Mouse (Mus musculus) cortical plate, adult 2 months (tissue): Measurements from ENCODE around the gene Rbm15. TPM values are rescaled to one million over a fixed set of nuclear protein-coding genes. Genes with fewer than 3 reads are reported as not detected.

Experiments used
- H3K27ac ChIP-seq: fragments of 200-500 bp; 2 replicates; pipeline ENCODE4 v1.5.1; 2012; ENCODE audit warnings: low read length, control low read depth, inconsistent platforms; ENCODE audit not compliant: insufficient read depth
- H3K4me1 ChIP-seq: fragments of 200-500 bp; 2 replicates; pipeline ENCODE4 v1.6.1; 2011; ENCODE audit warnings: low read length; ENCODE audit not compliant: control insufficient read depth, insufficient read depth
- H3K4me3 ChIP-seq: fragments of 200-500 bp; 2 replicates; pipeline ENCODE4 v1.5.1; 2011; ENCODE audit warnings: mild to moderate bottlenecking, low read length, control low read depth; ENCODE audit not compliant: insufficient read depth
- CTCF ChIP-seq: fragments of 200-500 bp; IDR thresholded peaks from 2 replicates; pipeline ENCODE4 v1.5.1; 2011; ENCODE audit warnings: mild to moderate bottlenecking, control low read depth, low read length; ENCODE audit not compliant: insufficient read depth; ENCODE audit errors: extremely low read depth
- POLR2A ChIP-seq: fragments of 200-500 bp; IDR thresholded peaks from 2 replicates; pipeline ENCODE4 v1.6.1; 2011; ENCODE audit warnings: mild to moderate bottlenecking, low read length, control low read depth; ENCODE audit not compliant: insufficient read depth; ENCODE audit errors: extremely low read depth
- polyA plus RNA-seq: library from polyadenylated mRNA; depleted of rRNA; stranded (reverse); fragments of >200 nt; gene quantifications from 2 replicates; pipeline ENCODE4 v1.2.3, GENCODE M21; 2012; rRNA removed

Rbm15 gene
- polyA plus RNA-seq, 1 experiment = 6.9 TPM

GRCm38 (mm10) chr3:107290764-107291381, 42.6 kb downstream of the Rbm15 start, which contains the start of gene Slc16a4:
Gene Slc16a4 (plus strand): TSS chr3:107291230.
- TF ChIP-seq POLR2A (no peak), CTCF (no peak)
- peak within 1 kb of the TSS; percentile 85; the same call in 1 of the 2 replicates for H3K27ac ChIP-seq
- H3K4me3 ChIP-seq = no peak within 1 kb of the TSS
- H3K4me1 ChIP-seq = no peaks in the 10 kb centered on the region; the same call in 1 of the 2 replicates

GRCm38 (mm10) chr3:107287346-107287745, 46.1 kb downstream of the Rbm15 start:
- Histone ChIP-seq H3K27ac (no peak overlapping the region), H3K4me1 (no peaks in the 10 kb centered on the region; the same call in 1 of the 2 replicates), H3K4me3 (no peak overlapping the region)
- TF ChIP-seq CTCF = no peak
- no peak for TF ChIP-seq POLR2A

GRCm38 (mm10) chr3:107286123-107286522, 47.4 kb downstream of the Rbm15 start:
- H3K4me3 ChIP-seq = no peak overlapping the region
- TF ChIP-seq POLR2A (no peak), CTCF (no peak)
- no peak overlapping the region for H3K27ac ChIP-seq
- H3K4me1 ChIP-seq = no peaks in the 10 kb centered on the region; the same call in 1 of the 2 replicates

GRCm38 (mm10) chr3:107278479-107279269, 54.8 kb downstream of the Rbm15 start, which contains the start of gene Lamtor5:
Gene Lamtor5 (plus strand): TSS chr3:107278858.
- H3K4me1 ChIP-seq = no peaks in the 10 kb centered on the region
- TF ChIP-seq POLR2A (peak; percentile 61), CTCF (no peak)
- H3K27ac ChIP-seq = no peak within 1 kb of the TSS
- H3K4me3 ChIP-seq = peak within 1 kb of the TSS; percentile 83

GRCm38 (mm10) chr3:107276626-107277025, 56.8 kb downstream of the Rbm15 start:
- no peaks in the 10 kb centered on the region for H3K4me1 ChIP-seq
- no peak overlapping the region for H3K4me3 ChIP-seq
- H3K27ac ChIP-seq = no peak overlapping the region
- TF ChIP-seq CTCF (no peak), POLR2A (no peak)

- Histone ChIP-seq H3K4me3 (no peak overlapping the region), H3K4me1 (no peaks in the 10 kb centered on the region), H3K27ac (no peak overlapping the region)
- TF ChIP-seq POLR2A (no peak), CTCF (no peak)
Observed at GRCm38 (mm10) chr3:107275996-107276395, 57.5 kb downstream of the Rbm15 start.

Other genes with a start within 250 kb of the Rbm15 start
- gene Kcna2, start 232.5 kb downstream of the Rbm15 start, polyA plus RNA-seq = 45.3 TPM in 2 replicates
- gene Kcna10, start 150.6 kb downstream of the Rbm15 start, polyA plus RNA-seq = 0.15 and 0.19 TPM in 2 replicates
- gene Cym, start 111.9 kb downstream of the Rbm15 start, polyA plus RNA-seq = 0.10 and 0.13 TPM in 2 replicates
- gene A630076J17Rik, start 103.1 kb downstream of the Rbm15 start, polyA plus RNA-seq = not detected in 2 replicates
- 0.06 and 0.10 TPM in 2 replicates for gene Prok1, start 94.0 kb downstream of the Rbm15 start, polyA plus RNA-seq
- 115 and 123 TPM in 2 replicates for gene Lamtor5, start 54.8 kb downstream of the Rbm15 start, polyA plus RNA-seq
- gene Slc16a4, start 42.4 kb downstream of the Rbm15 start, polyA plus RNA-seq = 2.5 and 2.8 TPM in 2 replicates
- 72.7 and 76.2 TPM in 2 replicates for gene Kcnc4, start 125.9 kb upstream of the Rbm15 start, polyA plus RNA-seq
- gene Slc6a17, start 184.3 kb upstream of the Rbm15 start, polyA plus RNA-seq = 238 and 251 TPM in 2 replicates
- gene Ubl4b, start 221.4 kb upstream of the Rbm15 start, polyA plus RNA-seq = 0.08 TPM in 1 of 2 replicates, not detected in the other